Mouse (Mus musculus): ENCODE results near the gene Gemin7. TPM values are rescaled to one million over a fixed set of nuclear protein-coding genes. Genes with fewer than 3 reads are reported as not detected.

Gemin7 gene
- polyA plus RNA-seq, 2 experiments: 70.6 to 171 TPM

- peaks cover 3% of the 10 kb centered on the region for H3K4me1 ChIP-seq (ENCODE audit: control insufficient read depth, insufficient read depth, low read length)
- no peak for ATAC-seq (ENCODE audit: low FRiP score, low read depth)
- WGBS: 9% methylated on average over 15 of the region's 29 CpGs
- H3K27ac ChIP-seq (replicated peaks; ENCODE audit: low read depth, low read length): no peak within 1 kb of the TSS
- no peak for TF ChIP-seq POLR2A (IDR thresholded peaks at IDR 0.05; ENCODE audit: borderline replicate concordance, extremely low read depth, insufficient read depth, insufficient read length)
- no peaks in the 10 kb centered on the region for H3K9me3 ChIP-seq (ENCODE audit: control insufficient read depth, low read length)
- peaks cover 55% of the 10 kb centered on the region for H3K27me3 ChIP-seq (ENCODE audit: control insufficient read depth, insufficient read depth, low read length)
- H3K4me2 ChIP-seq (replicated peaks; ENCODE audit: low read depth, low read length, severe bottlenecking): peak within 1 kb of the TSS; percentile 25
- DNase-seq (ENCODE audit: low spot score): no peak
- H3K9ac ChIP-seq (ENCODE audit: low read depth, low read length, severe bottlenecking): peak within 1 kb of the TSS; percentile 45; the same call in 1 of the 2 replicates
- H3K36me3 ChIP-seq (ENCODE audit: control insufficient read depth, insufficient read depth, low read length): no peaks in the 10 kb centered on the region
- H3K4me3 ChIP-seq (replicated peaks; ENCODE audit: low read length): peak within 1 kb of the TSS; percentile 5; the same call in 1 of the 2 replicates
Measured at GRCm38 (mm10) chr7:19517652-19518365, 59.6 kb downstream of the Gemin7 start, which contains the start of gene Nkpd1. Gene Nkpd1 (plus strand): TSS chr7:19517838.

Other genes starting within 250 kb of the Gemin7 start
- gene Ercc1, start 232.8 kb downstream of the Gemin7 start, polyA plus RNA-seq (2012; rRNA removed): 72.3 and 93.5 TPM in 2 replicates
- gene Ercc1, start 232.8 kb downstream of the Gemin7 start, polyA plus RNA-seq (2014; fragmentation: Nextera tagmentation; extraction: Ambion mirVana): 74.3 and 86.1 TPM in 2 replicates
- 13.7 and 19.4 TPM in 2 replicates for gene Cd3eap, start 218.1 kb downstream of the Gemin7 start, polyA plus RNA-seq (2012; rRNA removed)
- gene Cd3eap, start 218.1 kb downstream of the Gemin7 start, polyA plus RNA-seq (2014; fragmentation: Nextera tagmentation; extraction: Ambion mirVana): 25.2 and 28.7 TPM in 2 replicates
- gene Ppp1r13l, start 217.8 kb downstream of the Gemin7 start, polyA plus RNA-seq (2012; rRNA removed): 33.8 and 39.3 TPM in 2 replicates
- gene Ppp1r13l, start 217.8 kb downstream of the Gemin7 start, polyA plus RNA-seq (2014; fragmentation: Nextera tagmentation; extraction: Ambion mirVana): 15.3 and 16.8 TPM in 2 replicates
- 58.1 and 73.8 TPM in 2 replicates for gene Ercc2, start 195.6 kb downstream of the Gemin7 start, polyA plus RNA-seq (2012; rRNA removed)
- 11.3 and 12.6 TPM in 2 replicates for gene Ercc2, start 195.6 kb downstream of the Gemin7 start, polyA plus RNA-seq (2014; fragmentation: Nextera tagmentation; extraction: Ambion mirVana)
- 11.5 and 12.8 TPM in 2 replicates for gene Klc3, start 173.5 kb downstream of the Gemin7 start, polyA plus RNA-seq (2012; rRNA removed)
- gene Klc3, start 173.5 kb downstream of the Gemin7 start, polyA plus RNA-seq (2014; fragmentation: Nextera tagmentation; extraction: Ambion mirVana): 12.5 and 15.2 TPM in 2 replicates
- gene Ckm, start 172.8 kb downstream of the Gemin7 start, polyA plus RNA-seq (2012; rRNA removed): 89.9 and 125 TPM in 2 replicates
- gene Ckm, start 172.8 kb downstream of the Gemin7 start, polyA plus RNA-seq (2014; fragmentation: Nextera tagmentation; extraction: Ambion mirVana): 35.4 and 91.5 TPM in 2 replicates
- 34.8 and 39.8 TPM in 2 replicates for gene Mark4, start 118.8 kb downstream of the Gemin7 start, polyA plus RNA-seq (2012; rRNA removed)
- gene Mark4, start 118.8 kb downstream of the Gemin7 start, polyA plus RNA-seq (2014; fragmentation: Nextera tagmentation; extraction: Ambion mirVana): 11.5 and 13.3 TPM in 2 replicates
- gene Exoc3l2, start 114.3 kb downstream of the Gemin7 start, polyA plus RNA-seq (2012; rRNA removed): 3.5 and 4.9 TPM in 2 replicates
- 1.6 and 1.9 TPM in 2 replicates for gene Exoc3l2, start 114.3 kb downstream of the Gemin7 start, polyA plus RNA-seq (2014; fragmentation: Nextera tagmentation; extraction: Ambion mirVana)
- 6.2 and 8.8 TPM in 2 replicates for gene Bloc1s3, start 69.2 kb downstream of the Gemin7 start, polyA plus RNA-seq (2012; rRNA removed)
- gene Bloc1s3, start 69.2 kb downstream of the Gemin7 start, polyA plus RNA-seq (2014; fragmentation: Nextera tagmentation; extraction: Ambion mirVana): 1.2 and 1.3 TPM in 2 replicates
- gene Trappc6a, start 69.2 kb downstream of the Gemin7 start, polyA plus RNA-seq (2012; rRNA removed): 58.0 and 71.6 TPM in 2 replicates
- gene Trappc6a, start 69.2 kb downstream of the Gemin7 start, polyA plus RNA-seq (2014; fragmentation: Nextera tagmentation; extraction: Ambion mirVana): 70.2 and 79.8 TPM in 2 replicates
- 0.29 and 0.36 TPM in 2 replicates for gene Nkpd1, start 59.8 kb downstream of the Gemin7 start, polyA plus RNA-seq (2012; rRNA removed)
- gene Nkpd1, start 59.8 kb downstream of the Gemin7 start, polyA plus RNA-seq (2014; fragmentation: Nextera tagmentation; extraction: Ambion mirVana): 0.17 and 0.22 TPM in 2 replicates
- 84.9 and 118 TPM in 2 replicates for gene Ppp1r37, start 14.5 kb downstream of the Gemin7 start, polyA plus RNA-seq (2012; rRNA removed)
- 5.6 and 6.4 TPM in 2 replicates for gene Ppp1r37, start 14.5 kb downstream of the Gemin7 start, polyA plus RNA-seq (2014; fragmentation: Nextera tagmentation; extraction: Ambion mirVana)
- 2.2 and 2.7 TPM in 2 replicates for gene Zfp296, start 308 bp downstream of the Gemin7 start, polyA plus RNA-seq (2012; rRNA removed)
- 0.68 and 1.8 TPM in 2 replicates for gene Zfp296, start 308 bp downstream of the Gemin7 start, polyA plus RNA-seq (2014; fragmentation: Nextera tagmentation; extraction: Ambion mirVana)
- gene Clasrp, start 26.9 kb upstream of the Gemin7 start, polyA plus RNA-seq (2012; rRNA removed): 174 and 235 TPM in 2 replicates
- 46.5 and 57.5 TPM in 2 replicates for gene Clasrp, start 26.9 kb upstream of the Gemin7 start, polyA plus RNA-seq (2014; fragmentation: Nextera tagmentation; extraction: Ambion mirVana)
- gene Relb, start 51.8 kb upstream of the Gemin7 start, polyA plus RNA-seq (2012; rRNA removed): 13.4 and 15.7 TPM in 2 replicates
- 9.8 and 10.5 TPM in 2 replicates for gene Relb, start 51.8 kb upstream of the Gemin7 start, polyA plus RNA-seq (2014; fragmentation: Nextera tagmentation; extraction: Ambion mirVana)
- 68.8 and 85.9 TPM in 2 replicates for gene Clptm1, start 87.4 kb upstream of the Gemin7 start, polyA plus RNA-seq (2012; rRNA removed)
- 90.2 and 95.4 TPM in 2 replicates for gene Clptm1, start 87.4 kb upstream of the Gemin7 start, polyA plus RNA-seq (2014; fragmentation: Nextera tagmentation; extraction: Ambion mirVana)
- gene Apoc2, start 100.3 kb upstream of the Gemin7 start, polyA plus RNA-seq (2012; rRNA removed): 1.2 and 1.4 TPM in 2 replicates
- 1.5 TPM in 1 of 2 replicates, not detected in the other for gene Apoc2, start 100.3 kb upstream of the Gemin7 start, polyA plus RNA-seq (2014; fragmentation: Nextera tagmentation; extraction: Ambion mirVana)
- not detected in 2 replicates for gene Gm44805, start 103.8 kb upstream of the Gemin7 start, polyA plus RNA-seq (2012; rRNA removed)
- not detected in 2 replicates for gene Gm44805, start 103.8 kb upstream of the Gemin7 start, polyA plus RNA-seq (2014; fragmentation: Nextera tagmentation; extraction: Ambion mirVana)
- gene Apoc4, start 103.9 kb upstream of the Gemin7 start, polyA plus RNA-seq (2012; rRNA removed): 0.14 TPM in 1 of 2 replicates, not detected in the other
- not detected in 2 replicates for gene Apoc4, start 103.9 kb upstream of the Gemin7 start, polyA plus RNA-seq (2014; fragmentation: Nextera tagmentation; extraction: Ambion mirVana)
- 9.1 and 16.4 TPM in 2 replicates for gene Apoc1, start 115.1 kb upstream of the Gemin7 start, polyA plus RNA-seq (2012; rRNA removed)
- gene Apoc1, start 115.1 kb upstream of the Gemin7 start, polyA plus RNA-seq (2014; fragmentation: Nextera tagmentation; extraction: Ambion mirVana): 30.7 and 36.5 TPM in 2 replicates
- 365 and 376 TPM in 2 replicates for gene Apoe, start 121.6 kb upstream of the Gemin7 start, polyA plus RNA-seq (2012; rRNA removed)
- gene Apoe, start 121.6 kb upstream of the Gemin7 start, polyA plus RNA-seq (2014; fragmentation: Nextera tagmentation; extraction: Ambion mirVana): 413 and 469 TPM in 2 replicates
- gene Tomm40, start 137.8 kb upstream of the Gemin7 start, polyA plus RNA-seq (2012; rRNA removed): 101 and 123 TPM in 2 replicates
- gene Tomm40, start 137.8 kb upstream of the Gemin7 start, polyA plus RNA-seq (2014; fragmentation: Nextera tagmentation; extraction: Ambion mirVana): 124 and 129 TPM in 2 replicates
- gene Nectin2, start 172.9 kb upstream of the Gemin7 start, polyA plus RNA-seq (2012; rRNA removed): 58.9 and 72.1 TPM in 2 replicates
- 71.3 and 80.8 TPM in 2 replicates for gene Nectin2, start 172.9 kb upstream of the Gemin7 start, polyA plus RNA-seq (2014; fragmentation: Nextera tagmentation; extraction: Ambion mirVana)
- gene Bcam, start 193.4 kb upstream of the Gemin7 start, polyA plus RNA-seq (2012; rRNA removed): 94.3 and 108 TPM in 2 replicates
- gene Bcam, start 193.4 kb upstream of the Gemin7 start, polyA plus RNA-seq (2014; fragmentation: Nextera tagmentation; extraction: Ambion mirVana): 114 and 116 TPM in 2 replicates
- gene Cblc, start 219.2 kb upstream of the Gemin7 start, polyA plus RNA-seq (2012; rRNA removed): 5.2 and 5.9 TPM in 2 replicates
- gene Cblc, start 219.2 kb upstream of the Gemin7 start, polyA plus RNA-seq (2014; fragmentation: Nextera tagmentation; extraction: Ambion mirVana): 7.5 and 8.6 TPM in 2 replicates
- gene Bcl3, start 245.2 kb upstream of the Gemin7 start, polyA plus RNA-seq (2012; rRNA removed): 5.5 and 7.6 TPM in 2 replicates
- 3.1 and 4.7 TPM in 2 replicates for gene Bcl3, start 245.2 kb upstream of the Gemin7 start, polyA plus RNA-seq (2014; fragmentation: Nextera tagmentation; extraction: Ambion mirVana)

Data from limb, embryonic 14.5 days (tissue).